9 mouse cellular contexts compared by ENCODE assay signal in the genomic region with DNA sequence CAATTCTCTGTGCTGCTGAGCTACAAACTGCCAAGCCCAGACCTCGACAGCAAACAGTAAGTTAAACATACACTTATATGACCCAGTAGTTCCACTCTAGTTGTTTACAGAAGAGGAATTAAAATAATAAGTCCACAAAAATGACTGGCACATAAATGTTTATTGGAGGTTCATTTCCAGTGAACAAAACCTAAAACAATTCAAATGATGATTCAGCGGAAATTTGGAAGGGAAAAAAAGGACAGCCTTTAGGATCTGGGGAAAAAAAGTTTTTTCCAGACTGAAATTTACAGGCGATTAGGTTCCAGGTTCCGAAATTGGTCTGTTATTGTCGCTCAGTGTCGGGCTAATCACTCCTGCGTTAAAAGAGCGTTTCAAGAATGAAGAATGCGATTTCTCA. TPM values are rescaled to one million over a fixed set of nuclear protein-coding genes. Genes with fewer than 3 reads are reported as not detected.
DNase-seq lines count a peak whose midpoint lies in the region; ATAC-seq and TF ChIP-seq lines count a peak whose summit lies in the region.
"Had no signal": no experiment of that assay in that cellular context is flagged by ENCODE, and none has a peak within 500 bp of the region (broad histone marks: within the 10 kb centered on the region; RNA-seq: fewer than 3 reads in every experiment).

No protein-coding gene starts in this region.

- TF ChIP-seq EP300 in liver, postnatal 0 days (IDR thresholded peaks at IDR 0.05; ENCODE audit: low read depth) = no peak

- intact Hi-C loops in gastrocnemius, postnatal 36 days (cut with DNase I) = loop anchor here (5.0 kb wide), 1 partner anchor 68 kb away; no protein-coding TSS in a partner anchor
- intact Hi-C loops in gastrocnemius, postnatal 14 days (cut with DNase I; ENCODE audit: low total_unique reads) = no loop called here

- peak overlapping the region; percentile 74 for H3K4me2 ChIP-seq in heart, embryonic 14.5 days (ENCODE audit: low read length)
- peak overlapping the region; percentile 77 for H3K4me2 ChIP-seq in forebrain, postnatal 0 days (ENCODE audit: low read depth)
- H3K4me2 ChIP-seq in liver, postnatal 0 days (ENCODE audit: low read depth, low read length) = peak overlapping the region; percentile 79

- no peaks in the 10 kb centered on the region for H3K9me3 ChIP-seq in heart, embryonic 14.5 days (ENCODE audit: control insufficient read depth, low read length)
- no peaks in the 10 kb centered on the region for H3K9me3 ChIP-seq in ES-E14 (ENCODE audit: control insufficient read depth, insufficient read depth, low read depth, low read length)
- no peaks in the 10 kb centered on the region for H3K9me3 ChIP-seq in forebrain, postnatal 0 days (ENCODE audit: low read length)
- H3K9me3 ChIP-seq in liver, postnatal 0 days (ENCODE audit: low read length) = no peaks in the 10 kb centered on the region

- in situ Hi-C loops in ES-E14 (cut with MboI; ENCODE audit: low sequenced_read_pairs in 2 of 2, unreplicated experiment in 2 of 2) = no loop called here

- H3K27ac ChIP-seq in heart, embryonic 14.5 days (replicated peaks in 1 of 2; ENCODE audit: control insufficient read depth in 1 of 2, insufficient read depth in 1 of 2, low read depth in 2 of 2, low read length in 2 of 2) = 0 out of 4 replicates have a peak overlapping the region, but pooled peaks have one; percentile 21 to 25
- no peak overlapping the region for H3K27ac ChIP-seq in ES-E14 (ENCODE audit: insufficient read depth, low read depth, low read length, poor library complexity, severe bottlenecking)
- H3K27ac ChIP-seq in forebrain, postnatal 0 days (ENCODE audit: low read depth, low read length) = no peak overlapping the region
- H3K27ac ChIP-seq in liver, postnatal 0 days (ENCODE audit: low read depth) = peak overlapping the region; percentile 34; the same call in 1 of the 2 replicates

- peaks cover 12 to 19% of the 10 kb centered on the region in 2 experiments for H3K4me1 ChIP-seq in heart, embryonic 14.5 days (ENCODE audit: control insufficient read depth in 2 of 2, insufficient read depth in 2 of 2, low read length in 2 of 2)
- H3K4me1 ChIP-seq in ES-E14 (ENCODE audit: control insufficient read depth in 2 of 2, insufficient read depth in 2 of 2, low read length in 2 of 2, poor library complexity in 1 of 2) = no peaks in the 10 kb centered on the region
- H3K4me1 ChIP-seq in forebrain, postnatal 0 days (ENCODE audit: insufficient read depth) = 0 out of 2 replicates have a peak, but pooled peaks cover 5% of the 10 kb centered on the region
- peaks cover 4% of the 10 kb centered on the region; the same call in 1 of the 2 replicates for H3K4me1 ChIP-seq in liver, postnatal 0 days (ENCODE audit: insufficient read depth)

- 0 out of 2 replicates have a peak, but pooled peaks cover 2% of the 10 kb centered on the region for H3K36me3 ChIP-seq in heart, embryonic 14.5 days (ENCODE audit: control insufficient read depth, insufficient read depth, low read length)
- H3K36me3 ChIP-seq in ES-E14 (ENCODE audit: control insufficient read depth, insufficient read depth, low read length, poor library complexity, severe bottlenecking) = no peaks in the 10 kb centered on the region
- no peaks in the 10 kb centered on the region; the same call in 1 of the 2 replicates for H3K36me3 ChIP-seq in forebrain, postnatal 0 days (ENCODE audit: insufficient read depth)
- no peaks in the 10 kb centered on the region for H3K36me3 ChIP-seq in liver, postnatal 0 days (replicated peaks; ENCODE audit: insufficient read depth, low read length)

- DNase-seq in heart, adult 11 months = no peak
- DNase-seq in ES-E14 (ENCODE audit: low read depth, low spot score) = no peak
- DNase-seq in forebrain, postnatal 0 days = no peak
- no peak for DNase-seq in liver, postnatal 0 days
- DNase-seq in gastrocnemius, postnatal 36 days = no peak
- no peak for DNase-seq in cerebellum, postnatal 36 days
- DNase-seq in gastrocnemius, postnatal 14 days = no peak

- whole genome bisulfite sequencing in heart, embryonic 14.5 days = 16% methylated on average over 9 of the region's 9 CpGs
- WGBS in forebrain, postnatal 0 days = 13% methylated on average over 9 of the region's 9 CpGs
- 14% methylated on average over 9 of the region's 9 CpGs for WGBS in liver, postnatal 0 days (ENCODE audit: insufficient replicate concordance)

- no peaks in the 10 kb centered on the region for H3K27me3 ChIP-seq in heart, embryonic 14.5 days (ENCODE audit: control insufficient read depth, insufficient read depth, low read length)
- peaks cover 4% of the 10 kb centered on the region for H3K27me3 ChIP-seq in forebrain, postnatal 0 days (ENCODE audit: insufficient read depth, low read length)
- H3K27me3 ChIP-seq in liver, postnatal 0 days (ENCODE audit: insufficient read depth, low read length) = peaks cover 5% of the 10 kb centered on the region; the same call in 1 of the 2 replicates

- no peak for TF ChIP-seq CTCF in forebrain, postnatal 0 days (IDR thresholded peaks at IDR 0.05; ENCODE audit: low read depth)
- no peak for TF ChIP-seq CTCF in liver, postnatal 0 days (IDR thresholded peaks at IDR 0.05; ENCODE audit: low read depth)

- H3K4me3 ChIP-seq in heart, embryonic 14.5 days (ENCODE audit: control insufficient read depth in 1 of 2, insufficient read depth in 1 of 2, low read depth in 1 of 2, low read length in 2 of 2) = peak overlapping the region; percentile 65 to 69
- H3K4me3 ChIP-seq in ES-E14 (ENCODE audit: insufficient read depth in 1 of 2, low read depth in 1 of 2, low read length in 2 of 2, poor library complexity in 1 of 2, severe bottlenecking in 1 of 2) = peak overlapping the region; percentile 59 to 71
- H3K4me3 ChIP-seq in forebrain, postnatal 0 days (ENCODE audit: low read depth, low read length) = peak overlapping the region; percentile 62
- H3K4me3 ChIP-seq in liver, postnatal 0 days (ENCODE audit: low read depth, low read length) = peak overlapping the region; percentile 58

- H3K9ac ChIP-seq in heart, embryonic 14.5 days (ENCODE audit: low read length) = peak overlapping the region; percentile 84
- H3K9ac ChIP-seq in ES-E14 (ENCODE audit: insufficient read depth, low read depth, low read length, poor library complexity, severe bottlenecking) = peak overlapping the region; percentile 69
- H3K9ac ChIP-seq in forebrain, postnatal 0 days = peak overlapping the region; percentile 68
- H3K9ac ChIP-seq in liver, postnatal 0 days (replicated peaks) = peak overlapping the region; percentile 63

- ATAC-seq in heart, embryonic 14.5 days (ENCODE audit: insufficient number of reproducible peaks, insufficient read depth, low FRiP score, low read depth) = no peak
- no peak; the same call in 1 of the 2 replicates for ATAC-seq in forebrain, postnatal 0 days
- no peak for ATAC-seq in liver, postnatal 0 days

TF ChIP-seq in ES-E14, 5 proteins besides CTCF, POLR2A, EP300 and RAD21:
- TF ChIP-seq MAFK (IDR thresholded peaks at IDR 0.05; ENCODE audit: insufficient read depth, low read depth, low read length) (peak; percentile 78), ZC3H11A (IDR thresholded peaks at IDR 0.05; ENCODE audit: borderline replicate concordance, low read depth, low read length) (no peak), HCFC1 (IDR thresholded peaks at IDR 0.05; ENCODE audit: borderline replicate concordance, insufficient read depth, low read length) (no peak), CHD2 (IDR thresholded peaks at IDR 0.05; ENCODE audit: low read depth, low read length) (no peak), ZNF384 (IDR thresholded peaks at IDR 0.05; ENCODE audit: low read depth, low read length) (no peak)

RNA-seq across cellular contexts. Expression of a gene that starts 0.4 kb away (rescaled TPM):
- polyA plus RNA-seq in heart, embryonic 14.5 days (2014; fragmentation: Nextera tagmentation; extraction: Ambion mirVana) = 11.1 and 11.7 TPM in 2 replicates
- 4.4 and 6.3 TPM in 2 replicates for total RNA-seq in ES-E14 (2012; rRNA removed)
- 33.7 and 40.5 TPM in 2 replicates for total RNA-seq in forebrain, postnatal 0 days (2014; rRNA removed)
- polyA plus RNA-seq in forebrain, postnatal 0 days (2015; fragmentation: Nextera tagmentation; extraction: Ambion mirVana) = 8.4 and 11.6 TPM in 2 replicates
- 1.6 and 1.8 TPM in 2 replicates for polyA plus RNA-seq in liver, postnatal 0 days (2015; fragmentation: Nextera tagmentation; extraction: Ambion mirVana)
- 10 to 100 TPM; 15.0 to 17.2 TPM for total RNA-seq in gastrocnemius, postnatal 36 days (2021)
- total RNA-seq in gastrocnemius, postnatal 14 days (2021) = 10 to 100 TPM; 15.9 to 17.1 TPM

RNA-seq across cellular contexts. Expression of a gene that starts 6.7 kb away (rescaled TPM):
- polyA plus RNA-seq in heart, embryonic 14.5 days (2014; fragmentation: Nextera tagmentation; extraction: Ambion mirVana) = not detected in 2 replicates
- total RNA-seq in ES-E14 (2012; rRNA removed) = not detected in 2 replicates
- not detected in 2 replicates for total RNA-seq in forebrain, postnatal 0 days (2014; rRNA removed)
- polyA plus RNA-seq in forebrain, postnatal 0 days (2015; fragmentation: Nextera tagmentation; extraction: Ambion mirVana) = not detected in 2 replicates
- not detected in 2 replicates for polyA plus RNA-seq in liver, postnatal 0 days (2015; fragmentation: Nextera tagmentation; extraction: Ambion mirVana)
- total RNA-seq in gastrocnemius, postnatal 36 days (2021) = not detected
- total RNA-seq in gastrocnemius, postnatal 14 days (2021) = not detected
- total RNA-seq: neutrophil, adult 5-6 weeks had no signal

RNA-seq across cellular contexts. Expression of a gene that starts 14.3 kb away (rescaled TPM):
- 625 and 657 TPM in 2 replicates for polyA plus RNA-seq in heart, embryonic 14.5 days (2014; fragmentation: Nextera tagmentation; extraction: Ambion mirVana)
- total RNA-seq in ES-E14 (2012; rRNA removed) = 506 and 612 TPM in 2 replicates
- total RNA-seq in forebrain, postnatal 0 days (2014; rRNA removed) = 428 and 451 TPM in 2 replicates
- 820 and 1,026 TPM in 2 replicates for polyA plus RNA-seq in forebrain, postnatal 0 days (2015; fragmentation: Nextera tagmentation; extraction: Ambion mirVana)
- polyA plus RNA-seq in liver, postnatal 0 days (2015; fragmentation: Nextera tagmentation; extraction: Ambion mirVana) = 317 and 325 TPM in 2 replicates
- 100 to 1,000 TPM; 242 TPM for total RNA-seq in gastrocnemius, postnatal 36 days (2021)
- total RNA-seq in gastrocnemius, postnatal 14 days (2021) = 100 to 1,000 TPM; 292 to 301 TPM

RNA-seq across cellular contexts. Expression of a gene that starts 20.4 kb away (rescaled TPM):
- 0.27 and 0.49 TPM in 2 replicates for polyA plus RNA-seq in heart, embryonic 14.5 days (2014; fragmentation: Nextera tagmentation; extraction: Ambion mirVana)
- total RNA-seq in ES-E14 (2012; rRNA removed) = 0.42 and 0.54 TPM in 2 replicates
- not detected in 2 replicates for total RNA-seq in forebrain, postnatal 0 days (2014; rRNA removed)
- polyA plus RNA-seq in forebrain, postnatal 0 days (2015; fragmentation: Nextera tagmentation; extraction: Ambion mirVana) = 0.18 and 0.25 TPM in 2 replicates
- 28.0 and 30.8 TPM in 2 replicates for polyA plus RNA-seq in liver, postnatal 0 days (2015; fragmentation: Nextera tagmentation; extraction: Ambion mirVana)
- not detected for total RNA-seq in gastrocnemius, postnatal 36 days (2021)
- total RNA-seq in gastrocnemius, postnatal 14 days (2021) = not detected
- total RNA-seq: neutrophil, adult 5-6 weeks had no signal

RNA-seq across cellular contexts. Expression of a gene that starts 23.3 kb away (rescaled TPM):
- 12.7 and 13.2 TPM in 2 replicates for polyA plus RNA-seq in heart, embryonic 14.5 days (2014; fragmentation: Nextera tagmentation; extraction: Ambion mirVana)
- 23.0 and 27.5 TPM in 2 replicates for total RNA-seq in ES-E14 (2012; rRNA removed)
- total RNA-seq in forebrain, postnatal 0 days (2014; rRNA removed) = 63.5 and 81.2 TPM in 2 replicates
- 9.5 and 15.0 TPM in 2 replicates for polyA plus RNA-seq in forebrain, postnatal 0 days (2015; fragmentation: Nextera tagmentation; extraction: Ambion mirVana)
- polyA plus RNA-seq in liver, postnatal 0 days (2015; fragmentation: Nextera tagmentation; extraction: Ambion mirVana) = 3.7 and 3.9 TPM in 2 replicates
- 10 to 100 TPM; 28.0 to 31.1 TPM for total RNA-seq in gastrocnemius, postnatal 36 days (2021)
- 10 to 100 TPM; 26.1 to 27.7 TPM for total RNA-seq in gastrocnemius, postnatal 14 days (2021)

Comparison
In these comparisons a context has a peak if more than half of its experiments do, and no peak if none do; other contexts are left out.
1. H3K27ac ChIP-seq: peak in heart, embryonic 14.5 days (2 of 2) and liver, postnatal 0 days (single experiment); none in ES-E14 (single experiment) and forebrain, postnatal 0 days (single experiment).
2. Peak in every context shown above with its lines, with median percentiles within 50 percentile points of each other: H3K4me2 ChIP-seq, H3K4me3 ChIP-seq and H3K9ac ChIP-seq.